Mouse (Mus musculus) neural tube, embryonic 15.5 days (tissue): ENCODE measurements around the gene Ctbp1. TPM values are rescaled to one million over a fixed set of nuclear protein-coding genes. Genes with fewer than 3 reads are reported as not detected.

Experiments
- ATAC-seq: fragments of 200-750 bp; cut with Nextera tagmentation; 2 replicates; pipeline ENCODE4 v1.8.0; 2017; ENCODE audit warnings: mild to moderate bottlenecking, moderate TSS enrichment, moderate library complexity; ENCODE audit not compliant: low FRiP score
- H3K27ac ChIP-seq: fragments of 300-500 bp; sonication (generic); replicated peaks from 2 replicates; pipeline ENCODE4 v1.5.1; 2015; ENCODE audit warnings: mild to moderate bottlenecking, inconsistent platforms
- H3K27me3 ChIP-seq: fragments of 300-500 bp; sonication (generic); replicated peaks from 2 replicates; pipeline ENCODE4 v1.6.1; 2015; ENCODE audit warnings: inconsistent platforms
- H3K36me3 ChIP-seq: fragments of 300-500 bp; sonication (generic); 2 replicates; pipeline ENCODE4 v1.6.1; 2015; ENCODE audit warnings: inconsistent platforms
- H3K4me1 ChIP-seq: fragments of 300-500 bp; sonication (generic); 2 replicates; pipeline ENCODE4 v1.6.1; 2015; ENCODE audit warnings: inconsistent platforms
- H3K4me2 ChIP-seq: fragments of 300-500 bp; sonication (generic); 2 replicates; pipeline ENCODE4 v1.6.1; 2015; ENCODE audit warnings: inconsistent platforms, mild to moderate bottlenecking, moderate library complexity
- H3K4me3 ChIP-seq: fragments of 300-500 bp; sonication (generic); replicated peaks from 2 replicates; pipeline ENCODE4 v1.5.1; 2015; ENCODE audit warnings: mild to moderate bottlenecking, inconsistent platforms
- H3K9ac ChIP-seq: fragments of 300-500 bp; sonication (generic); replicated peaks from 2 replicates; pipeline ENCODE4 v1.6.1; 2015; ENCODE audit warnings: mild to moderate bottlenecking, inconsistent platforms
- H3K9me3 ChIP-seq: fragments of 300-500 bp; sonication (generic); replicated peaks from 2 replicates; pipeline ENCODE4 v1.6.1; 2016; ENCODE audit warnings: inconsistent platforms
- WGBS: fragments of 180-500 bp; shearing (Covaris S2); methylation state at CpG from one replicate; pipeline ENCODE4 v1.1.7; 2015; ENCODE audit warnings: mixed read lengths; 5-methylcytosine and 5-hydroxymethylcytosine counted together
- polyA plus RNA-seq: library from polyadenylated mRNA; unstranded; fragments of >200 nt; fragmentation: Nextera tagmentation; extraction: Ambion mirVana; gene quantifications from 2 replicates; pipeline ENCODE4 v1.2.1, GENCODE M21; 2015

Gene Ctbp1
- polyA plus RNA-seq, 1 experiment from 2014 or later: 445 TPM

DNA sequence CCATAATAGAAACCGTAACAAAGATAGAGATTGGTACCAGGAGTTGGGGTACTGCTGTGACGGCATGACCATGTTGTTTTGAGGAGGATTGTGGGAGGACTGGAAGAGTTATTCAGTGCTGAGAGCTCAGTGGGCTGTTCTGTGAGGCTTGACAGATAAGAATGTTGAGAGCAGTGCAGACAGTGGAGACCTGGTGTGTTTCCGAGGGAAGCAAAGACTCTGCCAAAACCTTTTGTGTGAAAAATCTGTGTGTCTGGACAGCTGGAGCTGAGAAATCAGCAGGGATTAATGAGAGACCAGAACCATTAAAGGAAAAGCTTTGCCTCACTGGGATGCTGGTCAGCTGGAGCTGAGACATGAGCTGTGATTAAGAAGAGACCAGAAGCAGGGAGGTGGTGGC, 34.9 kb downstream of the Ctbp1 start:
- no peak overlapping the region for H3K4me3 ChIP-seq
- H3K36me3 ChIP-seq: peaks cover 23% of the 10 kb centered on the region
- no peak overlapping the region for H3K4me2 ChIP-seq
- no peak overlapping the region for H3K9ac ChIP-seq
- no peaks in the 10 kb centered on the region for H3K9me3 ChIP-seq
- WGBS: 65% methylated on average over 3 of the region's 3 CpGs
- H3K27ac ChIP-seq: peak overlapping the region; percentile 33; the same call in 1 of the 2 replicates
- no peaks in the 10 kb centered on the region for H3K4me1 ChIP-seq
- no peaks in the 10 kb centered on the region for H3K27me3 ChIP-seq
- no peak for ATAC-seq

DNA sequence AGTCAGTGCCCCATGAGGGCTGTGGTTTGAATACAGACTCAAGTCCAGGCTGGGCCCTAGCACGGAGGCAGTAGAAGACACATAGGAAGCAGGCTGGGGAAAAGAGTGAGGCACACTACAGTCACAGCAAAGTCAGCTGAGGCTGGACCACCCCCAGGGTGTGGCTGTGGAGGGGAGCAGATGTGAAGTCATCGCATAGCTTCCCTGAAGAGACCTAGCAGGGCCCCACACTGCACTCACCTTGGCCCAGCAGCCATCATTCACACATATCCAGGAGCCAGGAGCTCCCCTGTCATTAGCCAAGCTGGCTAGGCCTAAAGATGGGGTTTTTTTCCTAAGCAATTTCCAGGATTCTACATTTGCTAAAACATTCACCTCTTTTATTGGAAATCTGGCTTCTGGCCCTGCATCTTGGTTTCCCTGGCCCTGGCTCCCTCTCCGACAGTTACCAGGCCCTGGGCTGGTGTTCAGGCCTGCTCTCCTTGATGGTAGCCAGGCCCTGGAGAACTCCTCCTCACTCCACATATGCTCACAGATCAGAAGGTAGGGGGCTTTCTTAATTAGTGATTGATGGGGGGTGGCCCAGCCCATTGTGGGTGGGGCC, 35.6 kb downstream of the Ctbp1 start:
- Histone ChIP-seq H3K9ac (no peak overlapping the region), H3K4me3 (no peak overlapping the region), H3K4me2 (no peak overlapping the region), H3K27me3 (no peaks in the 10 kb centered on the region), H3K27ac (peak overlapping the region; percentile 33; the same call in 1 of the 2 replicates), H3K4me1 (no peaks in the 10 kb centered on the region), H3K9me3 (no peaks in the 10 kb centered on the region), H3K36me3 (peaks cover 20% of the 10 kb centered on the region)
- 81% methylated on average over 3 of the region's 3 CpGs for WGBS
- ATAC-seq: no peak

DNA sequence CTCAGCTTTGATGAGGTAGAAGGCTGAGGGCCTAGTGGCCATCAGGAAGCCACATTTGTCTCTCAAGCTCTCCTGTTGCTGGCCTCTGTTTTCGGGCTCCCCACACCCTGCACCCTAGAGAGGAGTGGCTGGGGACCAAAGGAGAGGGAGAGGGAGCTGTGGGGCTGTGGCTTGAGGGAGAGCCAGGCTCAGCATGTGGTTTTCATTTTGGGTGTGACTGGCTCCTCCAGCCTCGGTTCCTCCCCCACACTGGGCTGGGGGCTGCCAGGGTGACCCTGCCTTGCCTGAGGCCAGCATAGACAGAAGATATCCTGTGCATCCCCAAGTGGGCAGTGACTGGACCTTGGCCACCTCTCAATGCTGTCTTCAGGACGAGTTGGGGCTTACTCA, 36.5 kb downstream of the Ctbp1 start:
- no peak overlapping the region for H3K4me3 ChIP-seq
- no peak for ATAC-seq
- H3K36me3 ChIP-seq: peaks cover 13% of the 10 kb centered on the region; the same call in 1 of the 2 replicates
- H3K27me3 ChIP-seq: no peaks in the 10 kb centered on the region
- no peak overlapping the region for H3K9ac ChIP-seq
- no peak overlapping the region for H3K4me2 ChIP-seq
- 80% methylated on average over 3 of the region's 3 CpGs for WGBS
- no peaks in the 10 kb centered on the region for H3K9me3 ChIP-seq
- no peaks in the 10 kb centered on the region for H3K4me1 ChIP-seq
- no peak overlapping the region for H3K27ac ChIP-seq

DNA sequence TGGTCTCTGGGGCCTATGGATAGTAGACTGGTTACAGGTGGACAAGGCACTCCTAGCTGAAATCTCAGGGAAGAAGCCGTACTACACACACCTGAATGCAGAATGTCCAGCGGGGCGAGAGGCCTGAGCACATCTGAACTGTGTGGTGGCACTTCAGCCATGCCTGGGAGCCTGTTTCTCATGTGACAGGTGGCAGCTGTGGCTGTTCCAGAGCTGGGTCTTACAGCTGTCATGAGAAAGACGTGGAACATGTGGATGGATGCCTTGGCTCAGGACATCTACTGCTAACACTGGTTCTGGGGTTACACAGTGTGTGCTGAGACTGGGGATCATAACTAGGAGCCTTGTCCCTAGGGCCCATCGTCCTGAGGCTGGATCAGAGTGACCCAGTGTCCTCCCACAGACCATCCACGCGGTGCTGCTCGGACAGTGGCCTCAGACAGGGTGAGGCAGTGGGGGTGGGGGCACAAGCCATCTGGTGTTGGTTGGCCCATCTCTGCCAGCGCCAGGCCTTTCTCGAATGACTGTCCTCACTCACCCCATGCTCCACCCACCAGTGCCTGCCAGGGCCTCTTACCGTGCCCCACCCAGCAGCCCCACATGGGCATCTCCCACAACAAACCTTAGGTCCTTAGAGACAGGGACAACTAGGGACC, 37.1 kb downstream of the Ctbp1 start:
- Histone ChIP-seq H3K36me3 (peaks cover 11% of the 10 kb centered on the region; the same call in 1 of the 2 replicates), H3K4me1 (no peaks in the 10 kb centered on the region), H3K9me3 (no peaks in the 10 kb centered on the region), H3K27me3 (no peaks in the 10 kb centered on the region), H3K4me3 (no peak overlapping the region), H3K4me2 (no peak overlapping the region), H3K9ac (no peak overlapping the region), H3K27ac (no peak overlapping the region)
- WGBS: 93% methylated on average over 11 of the region's 11 CpGs
- no peak for ATAC-seq

DNA sequence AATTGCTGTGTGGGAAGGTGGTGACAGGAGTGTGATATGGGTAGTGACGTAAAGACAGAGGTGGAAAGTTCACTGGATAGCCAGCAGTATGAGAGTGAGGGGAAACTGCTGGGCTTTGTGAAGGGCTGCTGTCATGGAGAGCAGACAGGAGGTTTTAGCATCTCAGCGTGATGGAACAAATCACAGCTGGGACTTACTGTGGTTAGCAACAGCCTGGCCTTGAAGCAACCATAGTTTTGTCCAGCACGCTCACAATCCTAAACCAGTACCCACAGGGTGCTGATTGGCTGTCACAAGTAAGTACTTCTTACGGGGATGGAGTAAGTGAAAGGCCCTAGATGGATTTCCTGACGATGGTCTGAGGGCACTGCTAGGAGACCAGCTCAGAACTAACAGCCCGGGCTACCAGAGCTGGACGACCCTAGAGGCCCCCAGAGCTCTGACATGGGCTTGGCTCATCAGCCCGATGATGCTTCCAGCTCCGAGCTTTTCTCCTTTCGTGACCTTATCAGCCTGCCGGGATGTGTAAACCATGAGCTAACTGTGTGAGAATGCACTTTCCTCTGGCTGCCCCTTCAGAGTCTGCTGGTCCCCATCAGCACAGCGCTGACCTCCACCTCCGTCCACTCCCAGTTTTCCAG, 40.3 kb downstream of the Ctbp1 start:
- H3K4me3 ChIP-seq: no peak overlapping the region
- H3K27me3 ChIP-seq: no peaks in the 10 kb centered on the region
- H3K9me3 ChIP-seq: no peaks in the 10 kb centered on the region
- no peak for ATAC-seq
- no peaks in the 10 kb centered on the region for H3K36me3 ChIP-seq
- WGBS: 75% methylated on average over 13 of the region's 13 CpGs
- no peak overlapping the region for H3K9ac ChIP-seq
- no peak overlapping the region for H3K27ac ChIP-seq
- H3K4me2 ChIP-seq: no peak overlapping the region
- H3K4me1 ChIP-seq: peaks cover 6% of the 10 kb centered on the region

DNA sequence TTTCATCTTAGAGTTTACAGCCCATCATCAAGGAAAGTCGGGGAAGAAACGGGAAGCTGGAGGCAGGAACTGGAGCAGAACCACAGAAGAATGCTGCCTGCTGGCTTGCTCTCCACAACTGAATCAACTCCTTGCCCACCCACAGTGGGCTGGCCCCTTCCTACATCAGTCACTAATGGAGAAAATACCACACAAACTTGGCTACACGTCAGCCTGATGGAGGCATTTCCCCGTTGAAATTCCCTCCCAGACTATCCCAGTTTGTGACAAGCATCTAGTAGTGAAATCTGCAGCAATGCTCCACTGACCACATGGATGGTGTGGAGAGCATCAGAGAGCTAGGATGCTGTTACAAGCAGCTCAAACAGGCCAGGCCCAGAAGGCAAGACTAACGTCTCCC, 42.0 kb downstream of the Ctbp1 start:
- peaks cover 11% of the 10 kb centered on the region for H3K4me1 ChIP-seq
- no peak overlapping the region for H3K9ac ChIP-seq
- ATAC-seq: no peak
- no peaks in the 10 kb centered on the region for H3K27me3 ChIP-seq
- no peaks in the 10 kb centered on the region for H3K36me3 ChIP-seq
- H3K4me2 ChIP-seq: no peak overlapping the region
- no peaks in the 10 kb centered on the region for H3K9me3 ChIP-seq
- WGBS: 82% methylated on average over 5 of the region's 5 CpGs
- no peak overlapping the region for H3K4me3 ChIP-seq
- H3K27ac ChIP-seq: no peak overlapping the region

DNA sequence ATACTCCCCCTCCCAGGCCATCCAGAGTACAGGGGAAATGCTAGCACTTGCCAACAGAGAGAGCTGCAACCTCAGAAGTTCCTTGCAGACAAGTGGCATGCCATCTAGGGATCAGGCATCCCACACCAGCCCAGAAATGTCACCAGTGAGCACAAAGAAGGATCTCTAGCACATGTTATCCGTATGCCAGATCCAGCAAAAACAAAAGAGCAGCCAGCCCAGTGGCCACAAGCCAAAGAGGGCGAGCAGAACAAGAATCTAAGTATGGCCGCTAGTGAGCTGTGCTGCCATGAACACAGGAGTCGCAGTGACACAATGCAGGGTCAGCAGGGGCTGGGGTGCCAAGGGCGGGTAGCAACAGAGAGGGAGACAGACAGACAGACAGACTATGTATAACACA, 44.5 kb downstream of the Ctbp1 start:
- Histone ChIP-seq H3K4me3 (no peak overlapping the region), H3K9me3 (no peaks in the 10 kb centered on the region), H3K27me3 (no peaks in the 10 kb centered on the region), H3K9ac (no peak overlapping the region), H3K36me3 (no peaks in the 10 kb centered on the region), H3K4me2 (no peak overlapping the region), H3K4me1 (peaks cover 11% of the 10 kb centered on the region), H3K27ac (no peak overlapping the region)
- 54% methylated on average over 5 of the region's 5 CpGs for WGBS
- no peak for ATAC-seq

DNA sequence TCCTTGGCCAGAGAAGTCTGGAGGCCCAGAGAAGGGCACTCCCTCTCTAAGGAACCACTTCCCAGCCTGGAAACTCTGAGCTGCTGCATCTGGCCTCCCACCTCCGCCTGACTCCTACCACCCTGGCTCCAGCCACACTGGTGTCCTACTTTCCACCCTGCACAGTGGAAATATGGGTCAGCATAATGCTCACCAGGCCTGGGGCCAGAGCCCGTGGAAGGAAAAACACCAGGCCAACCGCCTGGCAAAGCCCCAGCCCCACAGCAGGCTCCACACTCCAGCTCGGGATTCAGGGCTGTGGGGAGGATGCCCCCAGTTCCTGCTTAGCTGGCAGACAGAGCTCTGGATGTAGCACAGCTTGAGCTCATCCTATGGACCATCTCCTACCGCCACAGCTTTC, 46.4 kb downstream of the Ctbp1 start:
- peaks cover 11% of the 10 kb centered on the region for H3K4me1 ChIP-seq
- ATAC-seq: no peak
- WGBS: 62% methylated on average over 5 of the region's 5 CpGs
- H3K36me3 ChIP-seq: no peaks in the 10 kb centered on the region
- H3K27me3 ChIP-seq: no peaks in the 10 kb centered on the region
- peak overlapping the region; percentile 45 for H3K27ac ChIP-seq
- no peak overlapping the region for H3K4me3 ChIP-seq
- no peak overlapping the region for H3K4me2 ChIP-seq
- H3K9me3 ChIP-seq: no peaks in the 10 kb centered on the region
- H3K9ac ChIP-seq: no peak overlapping the region

DNA sequence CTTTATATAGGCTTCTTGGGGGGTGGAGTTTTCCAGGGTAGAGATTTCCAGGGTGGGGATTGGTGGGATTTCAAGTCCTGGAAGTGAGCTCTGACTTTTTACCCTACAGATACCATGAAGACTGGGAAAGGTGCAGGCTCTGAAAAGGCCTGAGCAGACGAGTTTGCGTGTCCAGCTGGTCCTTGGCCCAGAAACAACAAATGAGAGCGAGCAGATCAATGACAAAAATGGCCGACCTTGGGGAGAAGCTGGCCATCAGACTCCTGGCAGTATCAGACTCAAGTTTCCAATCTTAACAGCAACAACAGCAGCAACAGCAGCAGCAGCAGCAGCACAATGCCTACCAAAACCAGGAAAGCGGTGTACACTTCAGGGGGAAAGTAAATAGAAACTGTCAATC, 49.1 kb downstream of the Ctbp1 start:
- Histone ChIP-seq H3K4me1 (peaks cover 10% of the 10 kb centered on the region), H3K27me3 (no peaks in the 10 kb centered on the region), H3K4me2 (no peak overlapping the region), H3K9ac (no peak overlapping the region), H3K36me3 (no peaks in the 10 kb centered on the region), H3K4me3 (no peak overlapping the region), H3K9me3 (no peaks in the 10 kb centered on the region), H3K27ac (no peak overlapping the region)
- no peak for ATAC-seq
- 89% methylated on average over 5 of the region's 5 CpGs for WGBS

DNA sequence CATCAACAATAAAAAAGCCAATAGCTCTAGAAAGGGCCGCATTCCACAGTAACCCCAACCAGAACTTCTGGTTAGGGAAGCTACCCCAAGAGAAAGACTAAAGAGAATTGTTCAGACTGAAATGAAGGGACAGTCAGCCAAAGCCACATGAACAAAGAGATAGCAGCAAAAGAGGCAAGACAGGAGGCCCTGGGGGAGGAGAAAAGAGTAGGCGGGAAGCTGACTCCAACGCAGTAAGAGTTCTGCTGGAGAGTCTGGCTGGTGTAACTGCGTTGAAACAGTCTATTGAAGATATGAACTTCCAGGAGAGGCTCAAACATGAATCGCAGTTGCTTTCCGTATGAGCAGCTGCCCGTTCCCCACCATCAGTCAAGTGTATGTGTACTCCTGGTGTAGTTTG, 50.3 kb downstream of the Ctbp1 start:
- Histone ChIP-seq H3K27ac (no peak overlapping the region), H3K4me2 (no peak overlapping the region), H3K9ac (no peak overlapping the region), H3K4me3 (no peak overlapping the region), H3K36me3 (no peaks in the 10 kb centered on the region), H3K9me3 (no peaks in the 10 kb centered on the region), H3K4me1 (peaks cover 5% of the 10 kb centered on the region; the same call in 1 of the 2 replicates), H3K27me3 (no peaks in the 10 kb centered on the region)
- 78% methylated on average over 7 of the region's 7 CpGs for WGBS
- no peak for ATAC-seq

DNA sequence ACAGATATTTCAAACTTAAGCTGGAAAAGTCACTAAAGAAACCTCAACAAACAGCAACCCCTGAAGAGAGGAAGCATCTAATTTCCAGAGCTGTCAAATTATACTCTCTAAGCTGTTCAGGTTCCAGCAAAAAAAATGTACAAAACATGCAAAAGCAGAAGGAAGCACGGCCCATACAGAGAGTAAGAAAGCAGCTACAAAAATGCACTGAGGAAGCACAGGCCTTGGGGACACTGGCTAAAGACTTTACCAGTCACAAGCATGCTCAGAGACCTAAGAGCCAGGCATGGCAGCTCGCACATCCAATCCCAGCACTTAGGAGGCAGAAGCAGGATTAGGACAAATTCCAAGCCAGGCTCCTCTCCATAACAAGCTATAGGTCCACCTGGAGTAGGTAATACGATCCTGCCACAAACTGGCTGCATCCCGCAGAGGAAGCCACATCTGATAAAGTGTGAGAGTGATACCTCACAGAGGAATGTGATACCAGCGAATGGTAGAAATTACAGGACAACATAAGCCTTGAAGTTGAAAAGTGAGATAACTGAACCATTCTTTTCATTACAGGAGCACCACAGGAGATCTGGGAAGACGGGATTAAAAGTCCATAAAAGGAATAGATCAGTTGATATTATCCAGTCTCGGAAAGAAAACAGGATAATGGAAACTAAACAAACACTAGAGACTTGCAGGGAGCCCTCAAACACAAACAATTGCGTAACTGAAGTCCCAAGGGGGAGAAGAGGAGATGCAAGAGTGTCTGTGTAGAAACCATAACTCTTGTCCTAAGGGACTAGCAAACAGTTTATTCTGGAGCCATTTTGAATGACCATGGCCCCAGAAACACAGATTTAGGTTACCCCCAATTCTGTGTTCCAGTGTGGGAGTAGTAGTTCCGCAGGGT, 51.7 kb downstream of the Ctbp1 start:
- H3K27ac ChIP-seq: no peak overlapping the region
- no peak overlapping the region for H3K9ac ChIP-seq
- WGBS: 78% methylated on average over 9 of the region's 9 CpGs
- H3K4me1 ChIP-seq: peaks cover under 1% of the 10 kb centered on the region; the same call in 1 of the 2 replicates
- H3K4me2 ChIP-seq: no peak overlapping the region
- no peaks in the 10 kb centered on the region for H3K36me3 ChIP-seq
- no peak for ATAC-seq
- no peak overlapping the region for H3K4me3 ChIP-seq
- no peaks in the 10 kb centered on the region for H3K27me3 ChIP-seq
- H3K9me3 ChIP-seq: no peaks in the 10 kb centered on the region
